Mouse (Mus musculus) thymus, adult 2 months (tissue): ENCODE data around the gene C77080.

Source experiments
- CTCF ChIP-seq: fragments of 200-500 bp; IDR thresholded peaks from 2 replicates; pipeline ENCODE4 v1.5.1; 2012; ENCODE audit warnings: mild to moderate bottlenecking, control low read depth, low read length, moderate library complexity, borderline replicate concordance; ENCODE audit not compliant: control insufficient read depth, poor library complexity, insufficient read depth; ENCODE audit errors: extremely low read depth
- POLR2A ChIP-seq: fragments of 200-500 bp; IDR thresholded peaks from 2 replicates; pipeline ENCODE4 v1.6.1; 2012; ENCODE audit warnings: mild to moderate bottlenecking, low read length, control low read depth, moderate library complexity; ENCODE audit not compliant: control insufficient read depth, poor library complexity, insufficient read depth; ENCODE audit errors: extremely low read depth

DNA sequence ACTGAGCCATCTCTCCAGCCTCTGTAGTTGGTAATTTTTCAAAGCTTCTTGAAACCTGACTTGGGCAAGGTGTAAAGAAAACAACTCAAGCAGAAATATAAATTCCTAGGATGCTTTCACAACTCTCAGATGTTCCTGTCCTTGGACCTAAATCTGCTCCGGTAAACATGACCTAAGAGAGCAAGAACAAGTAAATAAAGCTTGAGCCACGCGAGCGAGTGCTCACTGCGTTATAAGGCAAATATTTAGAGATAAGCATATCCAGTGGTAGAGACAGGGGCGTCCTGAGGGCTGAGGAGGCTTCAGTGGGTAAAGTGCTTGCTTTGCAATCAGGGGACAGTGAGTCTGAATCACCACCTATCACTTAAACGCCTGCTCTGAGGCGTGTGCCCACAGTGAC lies 54.4 kb downstream of the C77080 start:
- TF ChIP-seq CTCF (no peak), POLR2A (no peak)
